ENCODE assay signal across 8 mouse cellular contexts in genomic region chr4:155831205-155831766, GRCm38 (mm10). TPM values are rescaled to one million over a fixed set of nuclear protein-coding genes. Genes with fewer than 3 reads are reported as not detected.
DNase-seq lines count a peak whose midpoint lies in the region; ATAC-seq lines count a peak whose summit lies in the region.

Gene Aurkaip1 (plus strand): TSS chr4:155831272.

- H3K4me3 ChIP-seq in hindbrain, embryonic 14.5 days (replicated peaks; ENCODE audit: low read length): peak within 1 kb of the TSS; percentile 64

- peak within 1 kb of the TSS; percentile 89 for H3K9ac ChIP-seq in hindbrain, embryonic 14.5 days

- peak within 1 kb of the TSS; percentile 89 for H3K27ac ChIP-seq in hindbrain, embryonic 14.5 days

- H3K4me2 ChIP-seq in hindbrain, embryonic 14.5 days (replicated peaks): peak within 1 kb of the TSS; percentile 99

- ATAC-seq in hindbrain, embryonic 14.5 days (ENCODE audit: low FRiP score): peak; percentile 92

- no peaks in the 10 kb centered on the region for H3K27me3 ChIP-seq in hindbrain, embryonic 14.5 days (ENCODE audit: control insufficient read depth, insufficient read depth, low read length)

- DNase-seq in R1 (ENCODE audit: low read depth, low spot score): peak; percentile 98
- DNase-seq in cerebellum, postnatal 25 days: peak; percentile 97 to 98
- peak; percentile 95 for DNase-seq in frontal cortex, postnatal 25 days (ENCODE audit: low spot score in 2 of 2)
- DNase-seq in hindbrain, embryonic 14.5 days (ENCODE audit: low spot score): peak; percentile 95
- peak; percentile 92 to 94 for DNase-seq in layer of hippocampus, postnatal 36 days
- DNase-seq in lung, postnatal 36 days: peak; percentile 96
- peak; percentile 98 for DNase-seq in retina, postnatal 1 day
- DNase-seq in urinary bladder, adult 18-20 months (ENCODE audit: low spot score in 2 of 2): peak; percentile 88

- H3K9me3 ChIP-seq in hindbrain, embryonic 14.5 days (ENCODE audit: control insufficient read depth, low read length): no peaks in the 10 kb centered on the region

- H3K4me1 ChIP-seq in hindbrain, embryonic 14.5 days (replicated peaks; ENCODE audit: control insufficient read depth, insufficient read depth, low read length): peaks cover 19% of the 10 kb centered on the region

- WGBS in hindbrain, embryonic 14.5 days: under 1% methylated on average over 49 of the region's 49 CpGs

- peaks cover 35% of the 10 kb centered on the region for H3K36me3 ChIP-seq in hindbrain, embryonic 14.5 days (replicated peaks; ENCODE audit: control insufficient read depth, insufficient read depth)

RNA-seq across cellular contexts. Expression of gene Aurkaip1, which starts in this region (rescaled TPM):
- 114 and 126 TPM in 2 replicates for polyA plus RNA-seq in hindbrain, embryonic 14.5 days (2014; fragmentation: Nextera tagmentation; extraction: Ambion mirVana)
- total RNA-seq in layer of hippocampus, postnatal 36 days (2021): 10 to 100 TPM; 88.4 to 98.2 TPM

Comparison
In these comparisons a context has a peak if more than half of its experiments do, and no peak if none do; other contexts are left out.
1. Peak in every context shown above with its lines: DNase-seq, ATAC-seq, H3K4me3 ChIP-seq and H3K27ac ChIP-seq.